Mouse (Mus musculus) hindbrain, embryonic 12.5 days (tissue): Measurements from ENCODE around the gene Ran. TPM values are rescaled to one million over a fixed set of nuclear protein-coding genes. Genes with fewer than 3 reads are reported as not detected.

Experiments used
- ATAC-seq: fragments of 200-750 bp; cut with Nextera tagmentation; 2 replicates; pipeline ENCODE4 v1.8.0; 2017; ENCODE audit warnings: moderate TSS enrichment; ENCODE audit not compliant: low FRiP score
- H3K27ac ChIP-seq: fragments of 300-500 bp; sonication (generic); 2 replicates; pipeline ENCODE4 v1.5.1; 2016; ENCODE audit warnings: mild to moderate bottlenecking
- H3K27me3 ChIP-seq: fragments of 300-500 bp; sonication (generic); 2 replicates; pipeline ENCODE4 v1.6.1; 2016; ENCODE audit warnings: mild to moderate bottlenecking
- H3K36me3 ChIP-seq: fragments of 300-500 bp; sonication (generic); 2 replicates; pipeline ENCODE4 v1.6.1; 2016; ENCODE audit warnings: mild to moderate bottlenecking
- H3K4me1 ChIP-seq: fragments of 300-500 bp; sonication (generic); 2 replicates; pipeline ENCODE4 v1.6.1; 2016
- H3K4me2 ChIP-seq: fragments of 300-500 bp; sonication (generic); replicated peaks from 2 replicates; pipeline ENCODE4 v1.6.1; 2016; ENCODE audit warnings: mild to moderate bottlenecking
- H3K4me3 ChIP-seq: fragments of 300-500 bp; sonication (generic); 2 replicates; pipeline ENCODE4 v1.5.1; 2016; ENCODE audit warnings: mild to moderate bottlenecking
- H3K9ac ChIP-seq: fragments of 300-500 bp; sonication (generic); 2 replicates; pipeline ENCODE4 v1.6.1; 2016; ENCODE audit warnings: mild to moderate bottlenecking, moderate library complexity
- H3K9me3 ChIP-seq: fragments of 300-500 bp; sonication (generic); replicated peaks from 2 replicates; pipeline ENCODE4 v1.6.1; 2016; ENCODE audit warnings: mild to moderate bottlenecking
- WGBS: fragments of 180-500 bp; shearing (Covaris S2); methylation state at CpG from one replicate; pipeline ENCODE4 v1.1.7; 2016; 5-methylcytosine and 5-hydroxymethylcytosine counted together
- polyA plus RNA-seq: library from polyadenylated mRNA; unstranded; fragments of >200 nt; fragmentation: Nextera tagmentation; extraction: Ambion mirVana; gene quantifications from 2 replicates; pipeline ENCODE4 v1.2.1, GENCODE M21; 2016

Gene Ran
- polyA plus RNA-seq, 1 experiment from 2014 or later = 547 TPM

- Histone ChIP-seq H3K4me2 (peak overlapping the region; percentile 68), H3K4me1 (peaks cover 8% of the 10 kb centered on the region), H3K27ac (peak overlapping the region; percentile 99), H3K27me3 (no peaks in the 10 kb centered on the region), H3K9me3 (no peaks in the 10 kb centered on the region), H3K36me3 (peaks cover 17% of the 10 kb centered on the region), H3K9ac (peak overlapping the region; percentile 98), H3K4me3 (peak overlapping the region; percentile 95)
- WGBS = under 1% methylated on average over 49 of the region's 56 CpGs
- ATAC-seq = peak; percentile 71
Measured at GRCm38 (mm10) chr5:129020300-129020668, 415 bp downstream of the Ran start.

GRCm38 (mm10) chr5:129020731-129021130, 862 bp downstream of the Ran start:
- Histone ChIP-seq H3K9me3 (no peaks in the 10 kb centered on the region), H3K4me1 (peaks cover 8% of the 10 kb centered on the region), H3K4me3 (peak overlapping the region; percentile 95), H3K27me3 (no peaks in the 10 kb centered on the region), H3K9ac (peak overlapping the region; percentile 98), H3K4me2 (peak overlapping the region; percentile 68), H3K27ac (peak overlapping the region; percentile 99), H3K36me3 (peaks cover 22% of the 10 kb centered on the region)
- peak; percentile 15; the same call in 1 of the 2 replicates for ATAC-seq
- 4% methylated on average over 24 of the region's 28 CpGs for WGBS

- WGBS = 38% methylated on average over 2 of the region's 2 CpGs
- Histone ChIP-seq H3K27me3 (no peaks in the 10 kb centered on the region), H3K9me3 (no peaks in the 10 kb centered on the region), H3K27ac (no peak overlapping the region), H3K36me3 (peaks cover 30% of the 10 kb centered on the region), H3K4me1 (peaks cover 8% of the 10 kb centered on the region), H3K4me2 (no peak overlapping the region), H3K4me3 (no peak overlapping the region), H3K9ac (no peak overlapping the region)
- ATAC-seq = no peak
Measured at GRCm38 (mm10) chr5:129025048-129025447, 5.2 kb downstream of the Ran start.

- no peaks in the 10 kb centered on the region for H3K9me3 ChIP-seq
- 98% methylated on average over 2 of the region's 2 CpGs for WGBS
- H3K27me3 ChIP-seq = no peaks in the 10 kb centered on the region
- no peak overlapping the region for H3K9ac ChIP-seq
- no peak for ATAC-seq
- H3K4me2 ChIP-seq = no peak overlapping the region
- H3K27ac ChIP-seq = no peak overlapping the region
- no peak overlapping the region for H3K4me3 ChIP-seq
- H3K36me3 ChIP-seq = peaks cover 30% of the 10 kb centered on the region
- H3K4me1 ChIP-seq = peaks cover 8% of the 10 kb centered on the region
Measured at GRCm38 (mm10) chr5:129025725-129026124, 5.9 kb downstream of the Ran start.

- ATAC-seq = no peak
- Histone ChIP-seq H3K4me2 (no peak overlapping the region), H3K4me1 (peaks cover 8% of the 10 kb centered on the region), H3K36me3 (peaks cover 30% of the 10 kb centered on the region), H3K27me3 (no peaks in the 10 kb centered on the region), H3K9me3 (no peaks in the 10 kb centered on the region), H3K9ac (no peak overlapping the region), H3K4me3 (no peak overlapping the region), H3K27ac (no peak overlapping the region)
- WGBS = 86% methylated on average over 3 of the region's 3 CpGs
Measured at GRCm38 (mm10) chr5:129026171-129026570, 6.3 kb downstream of the Ran start.

GRCm38 (mm10) chr5:129026637-129027036, 6.8 kb downstream of the Ran start:
- Histone ChIP-seq H3K4me2 (no peak overlapping the region), H3K9me3 (no peaks in the 10 kb centered on the region), H3K4me3 (no peak overlapping the region), H3K27me3 (no peaks in the 10 kb centered on the region), H3K36me3 (peaks cover 30% of the 10 kb centered on the region), H3K27ac (no peak overlapping the region), H3K9ac (no peak overlapping the region), H3K4me1 (peaks cover 4% of the 10 kb centered on the region)
- WGBS = 75% methylated on average over 1 of the region's 1 CpGs
- ATAC-seq = no peak

GRCm38 (mm10) chr5:129029131-129029723, 9.4 kb downstream of the Ran start:
- H3K9ac ChIP-seq = no peak overlapping the region
- no peak overlapping the region for H3K4me3 ChIP-seq
- no peaks in the 10 kb centered on the region for H3K9me3 ChIP-seq
- no peak overlapping the region for H3K4me2 ChIP-seq
- no peaks in the 10 kb centered on the region for H3K27me3 ChIP-seq
- no peak for ATAC-seq
- peaks cover 20% of the 10 kb centered on the region; the same call in 1 of the 2 replicates for H3K36me3 ChIP-seq
- H3K27ac ChIP-seq = no peak overlapping the region
- no peaks in the 10 kb centered on the region for H3K4me1 ChIP-seq
- WGBS = 75% methylated on average over 5 of the region's 5 CpGs

GRCm38 (mm10) chr5:129036678-129037077, 16.8 kb downstream of the Ran start:
- Histone ChIP-seq H3K9me3 (no peaks in the 10 kb centered on the region), H3K27me3 (no peaks in the 10 kb centered on the region)
- 89% methylated on average over 5 of the region's 5 CpGs for WGBS

GRCm38 (mm10) chr5:129037739-129038138, 17.9 kb downstream of the Ran start:
- Histone ChIP-seq H3K4me1 (no peaks in the 10 kb centered on the region), H3K9ac (no peak overlapping the region), H3K4me2 (no peak overlapping the region), H3K9me3 (no peaks in the 10 kb centered on the region), H3K36me3 (no peaks in the 10 kb centered on the region), H3K27me3 (no peaks in the 10 kb centered on the region), H3K27ac (no peak overlapping the region), H3K4me3 (no peak overlapping the region)
- ATAC-seq = no peak
- WGBS = 85% methylated on average over 7 of the region's 7 CpGs

More at GRCm38 (mm10) chr5:129036678-129037077, 16.8 kb downstream of the Ran start:
- Histone ChIP-seq H3K4me2 (no peak overlapping the region), H3K9ac (no peak overlapping the region), H3K4me1 (no peaks in the 10 kb centered on the region), H3K27ac (no peak overlapping the region), H3K4me3 (no peak overlapping the region), H3K36me3 (no peaks in the 10 kb centered on the region)
- no peak for ATAC-seq

- Histone ChIP-seq H3K4me2 (no peak overlapping the region), H3K9me3 (no peaks in the 10 kb centered on the region), H3K9ac (no peak overlapping the region), H3K27me3 (no peaks in the 10 kb centered on the region), H3K4me1 (peaks cover 13% of the 10 kb centered on the region), H3K4me3 (no peak overlapping the region), H3K36me3 (no peaks in the 10 kb centered on the region), H3K27ac (peak overlapping the region; percentile 58)
- ATAC-seq = no peak; the same call in 1 of the 2 replicates
- WGBS = 55% methylated on average over 26 of the region's 26 CpGs
Measured at GRCm38 (mm10) chr5:129045641-129046580, 26.0 kb downstream of the Ran start.

- 59% methylated on average over 9 of the region's 9 CpGs for WGBS
- H3K9me3 ChIP-seq = no peaks in the 10 kb centered on the region
- peaks cover 21% of the 10 kb centered on the region for H3K4me1 ChIP-seq
- H3K4me3 ChIP-seq = no peak overlapping the region
- H3K4me2 ChIP-seq = no peak overlapping the region
- no peaks in the 10 kb centered on the region for H3K27me3 ChIP-seq
- ATAC-seq = no peak
- H3K36me3 ChIP-seq = no peaks in the 10 kb centered on the region
- H3K27ac ChIP-seq = no peak overlapping the region
- H3K9ac ChIP-seq = no peak overlapping the region
Measured at GRCm38 (mm10) chr5:129049372-129049771, 29.5 kb downstream of the Ran start.

GRCm38 (mm10) chr5:129051910-129052309, 32.0 kb downstream of the Ran start:
- no peaks in the 10 kb centered on the region for H3K27me3 ChIP-seq
- no peak overlapping the region for H3K9ac ChIP-seq
- H3K4me2 ChIP-seq = no peak overlapping the region
- WGBS = 89% methylated on average over 3 of the region's 3 CpGs
- ATAC-seq = no peak
- no peaks in the 10 kb centered on the region for H3K36me3 ChIP-seq
- H3K9me3 ChIP-seq = no peaks in the 10 kb centered on the region
- peaks cover 14% of the 10 kb centered on the region for H3K4me1 ChIP-seq
- no peak overlapping the region for H3K27ac ChIP-seq
- H3K4me3 ChIP-seq = no peak overlapping the region
